Mouse (Mus musculus) small intestine, adult 2 months (tissue): ENCODE data around the gene St6gal1.

Source experiments
- CTCF ChIP-seq: fragments of 200-500 bp; IDR thresholded peaks from 2 replicates; pipeline ENCODE4 v1.5.1; 2012; ENCODE audit warnings: low read depth, mild to moderate bottlenecking, control low read depth, inconsistent platforms, low read length, moderate library complexity, mixed read lengths; ENCODE audit not compliant: insufficient replicate concordance, insufficient read length; ENCODE audit errors: extremely low read depth
- POLR2A ChIP-seq: fragments of 200-500 bp; IDR thresholded peaks from 2 replicates; pipeline ENCODE4 v1.6.1; 2012; ENCODE audit warnings: low read depth, mild to moderate bottlenecking, control low read depth, inconsistent platforms, low read length, moderate library complexity

GRCm38 (mm10) chr16:23189612-23190011 lies 34.9 kb upstream of the St6gal1 start:
- TF ChIP-seq CTCF: no peak
- no peak for TF ChIP-seq POLR2A
